Mouse (Mus musculus): ENCODE measurements around the gene Gpr155. TPM values are rescaled to one million over a fixed set of nuclear protein-coding genes. Genes with fewer than 3 reads are reported as not detected.

The Gpr155 gene
- polyA plus RNA-seq, 1 experiment from 2014 or later, result 7.7 TPM

DNA sequence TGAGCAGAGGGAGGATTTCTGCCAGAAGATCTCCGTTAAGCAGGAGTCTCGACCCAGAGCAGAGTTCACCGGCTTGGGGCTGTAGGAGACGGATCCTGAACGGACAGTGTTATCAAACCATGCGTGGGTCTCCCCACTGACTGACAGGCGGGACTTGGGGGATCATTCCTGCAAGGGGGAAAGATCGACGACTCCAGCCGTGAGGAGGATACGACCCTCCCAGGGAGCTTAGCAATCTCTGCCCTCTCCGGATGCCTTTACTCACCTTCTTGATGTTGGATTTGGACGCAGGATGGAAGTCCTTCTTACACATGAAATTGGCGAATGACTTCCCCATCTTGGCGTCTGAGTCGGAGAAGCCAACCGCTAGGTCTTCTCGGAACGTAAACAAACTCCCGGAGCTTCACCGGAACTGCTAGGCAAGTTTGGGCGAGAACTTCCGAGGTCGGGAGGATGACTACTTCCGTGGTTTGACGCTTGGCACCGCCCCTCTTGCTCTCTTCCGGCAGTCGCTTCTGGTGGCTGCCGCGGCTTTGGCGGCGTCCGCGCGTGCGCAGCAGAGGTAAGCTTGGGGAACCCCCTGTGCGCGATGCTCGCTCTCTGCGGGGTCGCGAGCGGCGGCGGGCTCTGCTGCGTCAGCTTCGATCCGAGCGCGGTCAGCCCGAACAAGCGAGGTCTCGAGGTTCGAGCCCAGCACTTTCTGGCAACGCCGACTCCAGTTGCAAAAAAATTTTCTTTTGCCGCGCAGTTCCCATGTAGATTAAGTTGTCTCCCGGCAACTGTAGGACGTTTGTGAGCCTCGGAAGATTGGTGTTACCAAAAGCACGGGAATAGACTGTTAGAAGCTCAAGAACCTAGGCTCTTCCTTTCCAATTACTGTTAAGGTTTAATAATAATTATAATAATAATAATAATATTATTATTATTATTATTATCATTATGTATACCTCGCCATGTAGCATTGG lies 73.9 kb downstream of the Gpr155 start, which contains the start of the genes Scrn3 and Cir1:
Gene Scrn3, plus strand, starts transcription at position 450 of the 965 bp plus-strand sequence.
Gene Cir1, minus strand, starts transcription at position 550 of the 965 bp plus-strand sequence.
- peak; percentile 96 for ATAC-seq (ENCODE audit: low FRiP score, low TSS enrichment)
- Histone ChIP-seq H3K9ac (replicated peaks; ENCODE audit: low read length) (peak within 1 kb of the TSS; percentile 85), H3K4me3 (ENCODE audit: low read length) (peak within 1 kb of the TSS; percentile 91), H3K9me3 (ENCODE audit: low read length) (no peaks in the 10 kb centered on the region), H3K27me3 (ENCODE audit: insufficient read depth, low read length) (no peaks in the 10 kb centered on the region), H3K36me3 (ENCODE audit: insufficient read depth, low read length) (peaks cover 16% of the 10 kb centered on the region), H3K4me2 (replicated peaks; ENCODE audit: low read depth, low read length) (peak within 1 kb of the TSS; percentile 84), H3K27ac (ENCODE audit: low read length) (peak within 1 kb of the TSS; percentile 88), H3K4me1 (ENCODE audit: insufficient read depth, low read length) (peaks cover 16% of the 10 kb centered on the region)
- under 1% methylated on average over 64 of the region's 64 CpGs for WGBS

DNA sequence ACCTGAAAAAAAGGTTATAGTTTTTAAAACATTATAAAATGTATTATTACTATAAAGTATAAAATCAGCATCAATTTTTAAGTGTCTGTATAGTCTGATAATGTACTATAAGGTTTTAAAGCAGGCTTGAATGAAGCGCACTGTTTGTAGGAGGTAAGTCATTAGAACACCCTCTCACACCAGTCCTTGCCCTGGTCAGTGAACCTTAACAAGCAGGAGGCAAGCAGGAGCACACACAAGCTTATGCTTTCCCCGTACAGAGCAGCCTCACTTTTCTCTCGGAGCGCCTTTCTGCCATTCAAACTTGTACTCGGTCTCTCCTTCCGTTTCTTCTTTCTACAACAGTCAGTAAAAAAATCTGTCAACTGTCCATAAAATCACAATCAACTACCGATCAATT lies 80.4 kb downstream of the Gpr155 start:
- Histone ChIP-seq H3K9me3 (ENCODE audit: low read length) (no peaks in the 10 kb centered on the region), H3K4me2 (replicated peaks; ENCODE audit: low read depth, low read length) (no peak overlapping the region), H3K4me1 (ENCODE audit: insufficient read depth, low read length) (no peaks in the 10 kb centered on the region; the same call in 1 of the 2 replicates), H3K9ac (replicated peaks; ENCODE audit: low read length) (no peak overlapping the region), H3K4me3 (ENCODE audit: low read length) (no peak overlapping the region), H3K27me3 (ENCODE audit: insufficient read depth, low read length) (no peaks in the 10 kb centered on the region), H3K36me3 (ENCODE audit: insufficient read depth, low read length) (peaks cover 50% of the 10 kb centered on the region), H3K27ac (ENCODE audit: low read length) (no peak overlapping the region)
- WGBS, result 59% methylated on average over 7 of the region's 7 CpGs
- no peak for ATAC-seq (ENCODE audit: low FRiP score, low TSS enrichment)

DNA sequence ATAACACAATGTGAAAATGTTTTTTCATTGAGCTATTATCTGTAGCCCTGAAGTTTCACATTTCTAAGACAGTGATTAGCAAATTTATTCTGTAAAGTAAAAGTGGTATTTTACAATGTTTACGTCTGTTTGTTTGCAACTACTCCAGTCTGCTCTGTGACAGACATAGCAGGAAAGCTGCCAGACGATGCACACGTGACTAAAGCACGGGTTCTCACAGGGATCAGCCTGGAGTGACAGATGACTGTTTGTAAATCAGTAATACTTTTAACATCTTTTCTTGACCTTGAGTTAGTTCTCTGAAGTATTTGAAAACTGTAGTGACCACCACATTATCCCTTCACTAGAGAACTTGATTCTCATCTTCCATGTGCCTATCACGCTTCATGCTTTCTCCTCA lies 81.9 kb downstream of the Gpr155 start:
- H3K4me3 ChIP-seq (ENCODE audit: low read length), result no peak overlapping the region
- H3K4me1 ChIP-seq (ENCODE audit: insufficient read depth, low read length), result no peaks in the 10 kb centered on the region
- H3K9ac ChIP-seq (replicated peaks; ENCODE audit: low read length), result no peak overlapping the region
- peaks cover 50% of the 10 kb centered on the region for H3K36me3 ChIP-seq (ENCODE audit: insufficient read depth, low read length)
- ATAC-seq (ENCODE audit: low FRiP score, low TSS enrichment), result no peak
- H3K4me2 ChIP-seq (replicated peaks; ENCODE audit: low read depth, low read length), result no peak overlapping the region
- H3K27me3 ChIP-seq (ENCODE audit: insufficient read depth, low read length), result no peaks in the 10 kb centered on the region
- WGBS, result 89% methylated on average over 5 of the region's 5 CpGs
- H3K9me3 ChIP-seq (ENCODE audit: low read length), result no peaks in the 10 kb centered on the region
- no peak overlapping the region for H3K27ac ChIP-seq (ENCODE audit: low read length)

DNA sequence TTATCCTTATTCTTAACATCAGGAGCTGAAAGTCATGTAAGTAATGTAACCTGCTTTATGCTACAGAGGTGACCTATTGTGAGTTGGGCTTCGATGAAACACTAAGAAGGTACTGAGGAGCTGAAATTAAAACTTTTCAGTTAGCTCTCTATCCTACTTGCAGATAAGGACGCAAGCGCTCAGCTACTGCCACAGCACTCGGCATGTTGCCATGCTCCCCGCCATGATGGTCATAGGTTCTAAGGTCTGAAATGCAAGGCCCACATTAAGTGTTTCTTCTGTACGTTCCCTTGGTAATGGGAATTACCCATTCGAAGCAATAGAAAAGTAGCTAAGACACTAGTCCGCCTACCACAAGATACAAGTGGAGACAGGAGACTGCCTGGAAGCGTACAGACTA lies 83.7 kb downstream of the Gpr155 start:
- Histone ChIP-seq H3K9ac (replicated peaks; ENCODE audit: low read length) (no peak overlapping the region), H3K4me1 (ENCODE audit: insufficient read depth, low read length) (no peaks in the 10 kb centered on the region), H3K9me3 (ENCODE audit: low read length) (no peaks in the 10 kb centered on the region), H3K4me2 (replicated peaks; ENCODE audit: low read depth, low read length) (no peak overlapping the region), H3K36me3 (ENCODE audit: insufficient read depth, low read length) (peaks cover 40% of the 10 kb centered on the region), H3K27me3 (ENCODE audit: insufficient read depth, low read length) (no peaks in the 10 kb centered on the region), H3K27ac (ENCODE audit: low read length) (no peak overlapping the region), H3K4me3 (ENCODE audit: low read length) (no peak overlapping the region)
- 95% methylated on average over 9 of the region's 9 CpGs for WGBS
- no peak for ATAC-seq (ENCODE audit: low FRiP score, low TSS enrichment)

- Histone ChIP-seq H3K27ac (ENCODE audit: low read length) (no peak overlapping the region), H3K9me3 (ENCODE audit: low read length) (no peaks in the 10 kb centered on the region), H3K36me3 (ENCODE audit: insufficient read depth, low read length) (peaks cover 35% of the 10 kb centered on the region), H3K9ac (replicated peaks; ENCODE audit: low read length) (no peak overlapping the region), H3K4me1 (ENCODE audit: insufficient read depth, low read length) (no peaks in the 10 kb centered on the region), H3K4me2 (replicated peaks; ENCODE audit: low read depth, low read length) (no peak overlapping the region), H3K27me3 (ENCODE audit: insufficient read depth, low read length) (no peaks in the 10 kb centered on the region), H3K4me3 (ENCODE audit: low read length) (no peak overlapping the region)
- 89% methylated on average over 1 of the region's 1 CpGs for WGBS
- no peak for ATAC-seq (ENCODE audit: low FRiP score, low TSS enrichment)
These were observed 84.4 kb downstream of the Gpr155 start for GRCm38 (mm10) chr2:73301979-73302378.

GRCm38 (mm10) chr2:73298841-73299240 lies 87.5 kb downstream of the Gpr155 start:
- Histone ChIP-seq H3K27ac (ENCODE audit: low read length) (no peak overlapping the region), H3K9ac (replicated peaks; ENCODE audit: low read length) (no peak overlapping the region), H3K4me3 (ENCODE audit: low read length) (no peak overlapping the region), H3K36me3 (ENCODE audit: insufficient read depth, low read length) (peaks cover 28% of the 10 kb centered on the region), H3K4me1 (ENCODE audit: insufficient read depth, low read length) (no peaks in the 10 kb centered on the region), H3K9me3 (ENCODE audit: low read length) (no peaks in the 10 kb centered on the region), H3K27me3 (ENCODE audit: insufficient read depth, low read length) (no peaks in the 10 kb centered on the region), H3K4me2 (replicated peaks; ENCODE audit: low read depth, low read length) (no peak overlapping the region)
- no peak for ATAC-seq (ENCODE audit: low FRiP score, low TSS enrichment)
- WGBS, result 89% methylated on average over 3 of the region's 3 CpGs

DNA sequence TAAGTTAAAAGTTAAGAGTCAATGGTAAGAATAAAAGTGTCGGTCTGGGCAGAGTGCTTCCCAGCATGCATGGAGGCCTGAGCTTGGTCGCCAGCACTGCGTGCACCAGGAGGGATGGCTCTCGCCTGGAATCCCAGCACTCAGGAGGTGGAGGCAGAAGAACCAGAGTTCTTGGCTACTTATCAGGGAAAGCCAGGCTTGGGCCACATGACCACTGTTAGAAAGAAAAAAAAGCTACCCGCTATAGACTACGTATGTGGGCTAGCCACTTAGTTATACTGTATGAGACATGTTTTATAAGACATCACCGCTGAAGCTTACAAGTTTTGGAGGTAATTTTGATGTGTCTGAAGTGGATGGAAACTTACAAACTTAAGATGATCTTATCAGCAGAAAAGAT lies 88.2 kb downstream of the Gpr155 start:
- Histone ChIP-seq H3K9me3 (ENCODE audit: low read length) (no peaks in the 10 kb centered on the region), H3K36me3 (ENCODE audit: insufficient read depth, low read length) (peaks cover 22% of the 10 kb centered on the region), H3K4me3 (ENCODE audit: low read length) (no peak overlapping the region), H3K4me1 (ENCODE audit: insufficient read depth, low read length) (no peaks in the 10 kb centered on the region), H3K27ac (ENCODE audit: low read length) (no peak overlapping the region), H3K9ac (replicated peaks; ENCODE audit: low read length) (no peak overlapping the region), H3K4me2 (replicated peaks; ENCODE audit: low read depth, low read length) (no peak overlapping the region), H3K27me3 (ENCODE audit: insufficient read depth, low read length) (no peaks in the 10 kb centered on the region)
- 92% methylated on average over 7 of the region's 7 CpGs for WGBS
- no peak for ATAC-seq (ENCODE audit: low FRiP score, low TSS enrichment)

- H3K9ac ChIP-seq (replicated peaks; ENCODE audit: low read length), result no peak overlapping the region
- H3K27ac ChIP-seq (ENCODE audit: low read length), result no peak overlapping the region
- H3K9me3 ChIP-seq (ENCODE audit: low read length), result no peaks in the 10 kb centered on the region
- no peak for ATAC-seq (ENCODE audit: low FRiP score, low TSS enrichment)
- no peaks in the 10 kb centered on the region for H3K4me1 ChIP-seq (ENCODE audit: insufficient read depth, low read length)
- no peaks in the 10 kb centered on the region for H3K27me3 ChIP-seq (ENCODE audit: insufficient read depth, low read length)
- WGBS, result 80% methylated on average over 7 of the region's 7 CpGs
- H3K36me3 ChIP-seq (ENCODE audit: insufficient read depth, low read length), result peaks cover 20% of the 10 kb centered on the region; the same call in 1 of the 2 replicates
- H3K4me3 ChIP-seq (ENCODE audit: low read length), result no peak overlapping the region
- H3K4me2 ChIP-seq (replicated peaks; ENCODE audit: low read depth, low read length), result no peak overlapping the region
These were observed 91.3 kb downstream of the Gpr155 start for GRCm38 (mm10) chr2:73295023-73295422.

Measured in kidney, embryonic 16.5 days (tissue).